Mouse (Mus musculus) liver (tissue): Measurements from ENCODE around the gene Platr17.
"Not testable (repeated sequence)": the region's sequence is repeated elsewhere in the genome, so short reads cannot be mapped to it uniquely, and the experiment has no call there.

Source experiments
- DNase-seq: peaks from one replicate; pipeline ENCODE4 v3.0.0-alpha.2; 2020; ENCODE audit warnings: mixed read lengths

Gene Platr17

DNA sequence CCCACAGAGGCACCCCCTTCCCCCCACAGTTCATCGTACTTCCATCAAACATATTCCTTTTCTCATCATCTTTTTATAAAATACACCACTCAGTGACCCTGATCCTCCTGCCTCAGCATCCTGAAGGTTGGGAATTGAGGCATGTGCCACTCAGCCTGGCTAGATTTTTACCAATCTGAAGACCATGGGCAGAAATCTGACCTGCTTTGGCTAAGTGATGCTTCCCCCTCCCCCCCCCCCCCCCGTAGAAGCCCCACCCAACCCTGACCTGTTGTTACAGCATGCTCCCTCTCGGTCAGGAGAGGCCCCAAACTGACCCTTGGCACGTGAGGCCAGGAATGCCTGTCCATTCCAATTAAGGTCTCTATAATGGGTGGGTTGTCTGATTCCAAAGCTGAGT, at the start of gene Platr17:
Gene Platr17 (plus strand): TSS at position 301 of the 400 bp plus-strand sequence.
- DNase-seq, result not testable (repeated sequence)

DNA sequence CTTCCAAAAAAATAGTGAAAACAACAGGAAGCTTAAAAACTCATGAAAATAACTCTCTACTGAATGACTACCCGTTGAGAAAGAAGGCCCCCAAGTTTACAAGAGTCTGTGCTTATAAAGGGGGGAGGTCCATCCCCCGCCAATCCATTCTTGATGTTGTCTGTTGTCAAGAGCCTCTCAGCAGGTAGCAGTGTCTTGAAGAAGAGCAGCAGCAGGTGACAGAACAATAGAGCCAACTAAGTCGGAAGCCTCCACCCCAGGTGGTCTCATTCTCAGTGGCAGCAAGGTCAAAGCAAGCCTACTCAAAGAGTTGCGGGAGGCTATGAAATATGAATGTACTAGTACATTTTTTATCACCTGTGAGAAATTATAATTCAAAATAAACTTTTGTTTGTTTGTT, 47.1 kb upstream of the Platr17 start:
- no peak for DNase-seq

GRCm38 (mm10) chr17:33865330-33866030, 39.5 kb upstream of the Platr17 start:
- peak; percentile 78 for DNase-seq

DNA sequence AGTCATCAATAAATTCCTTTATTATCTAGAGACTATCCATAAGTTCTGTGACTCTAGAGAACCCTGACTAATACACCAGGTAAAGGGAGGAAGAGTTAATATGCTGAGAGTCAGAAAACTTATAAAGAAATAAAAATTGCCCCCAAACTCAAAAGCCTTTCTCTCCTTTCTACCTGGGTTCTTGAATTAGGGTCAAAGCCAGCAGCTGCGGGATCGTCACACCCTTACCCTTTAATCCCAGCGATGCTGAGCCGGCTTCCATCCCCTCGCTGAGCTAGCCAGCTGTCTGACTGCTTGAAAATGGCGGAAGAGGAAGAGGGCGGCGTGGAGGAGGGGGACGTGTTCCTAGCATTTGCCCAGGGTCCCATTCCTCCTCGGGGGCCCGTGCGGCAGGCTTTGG, 31.4 kb upstream of the Platr17 start, which contains the start of gene Gm7029:
Gene Gm7029 (plus strand): TSS at position 301 of the 400 bp plus-strand sequence.
- not testable (repeated sequence) for DNase-seq

DNA sequence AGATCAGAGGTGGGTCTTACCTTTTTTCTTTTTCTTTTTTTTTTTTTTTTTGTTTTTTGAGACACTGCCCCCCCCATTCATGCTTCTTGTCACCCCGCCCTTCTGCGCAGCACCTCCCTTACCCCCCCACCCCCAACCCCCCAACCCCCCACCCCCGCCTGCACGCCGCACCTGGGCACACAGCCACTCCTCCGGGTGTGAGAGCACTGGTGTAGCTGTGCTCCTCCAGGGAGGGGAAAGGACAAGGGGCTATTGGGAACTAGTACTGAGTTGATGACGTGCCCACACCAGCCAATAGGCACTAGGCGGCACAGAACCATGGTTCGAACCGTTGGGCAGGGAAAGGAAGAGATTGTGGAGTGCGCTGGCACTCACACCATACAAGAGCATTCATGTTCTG, 30.5 kb upstream of the Platr17 start:
- DNase-seq, result no peak

GRCm38 (mm10) chr17:33875797-33876196, 29.1 kb upstream of the Platr17 start:
- peak; percentile 21 for DNase-seq

- not testable (repeated sequence) for DNase-seq
These were observed 20.6 kb upstream of the Platr17 start for GRCm38 (mm10) chr17:33884320-33884719.

DNA sequence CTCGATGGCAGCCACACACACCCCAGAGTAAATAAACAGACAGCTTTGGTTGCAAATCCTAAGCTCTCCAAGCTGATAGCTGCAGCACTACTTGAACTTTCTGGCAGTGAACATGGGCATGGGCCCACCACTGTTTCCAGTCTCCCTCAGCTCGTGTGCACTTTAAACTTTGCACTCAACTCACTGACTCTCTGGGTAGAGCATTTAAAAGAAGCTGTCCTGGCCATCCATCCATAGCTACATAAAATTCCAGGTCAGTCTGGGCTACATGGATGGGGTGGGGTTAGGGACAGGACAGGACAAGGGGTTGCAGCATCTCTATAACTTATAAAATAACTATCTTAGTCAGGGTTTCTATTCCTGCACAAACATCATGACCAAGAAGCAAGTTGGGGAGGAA, 17.1 kb upstream of the Platr17 start:
- DNase-seq, result not testable (repeated sequence)

DNA sequence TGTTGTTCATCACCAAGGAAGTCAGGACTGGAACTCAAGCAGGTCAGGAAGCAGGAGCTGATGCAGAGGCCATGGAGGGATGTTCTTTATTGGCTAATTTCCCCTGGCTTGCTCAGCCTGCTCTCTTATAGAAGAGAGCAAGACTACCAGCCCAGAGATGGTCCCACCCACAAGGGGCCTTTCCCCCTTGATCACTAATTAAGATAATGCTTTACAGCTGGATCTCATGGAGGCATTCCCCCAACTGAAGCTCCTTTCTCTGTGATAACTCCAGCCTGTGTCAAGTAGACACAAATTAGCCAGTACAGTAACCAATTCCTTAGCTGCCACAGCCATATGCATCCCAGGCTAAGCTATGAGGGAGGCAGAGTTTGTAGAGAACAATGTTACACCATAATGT, 16.7 kb upstream of the Platr17 start:
- not testable (repeated sequence) for DNase-seq

DNA sequence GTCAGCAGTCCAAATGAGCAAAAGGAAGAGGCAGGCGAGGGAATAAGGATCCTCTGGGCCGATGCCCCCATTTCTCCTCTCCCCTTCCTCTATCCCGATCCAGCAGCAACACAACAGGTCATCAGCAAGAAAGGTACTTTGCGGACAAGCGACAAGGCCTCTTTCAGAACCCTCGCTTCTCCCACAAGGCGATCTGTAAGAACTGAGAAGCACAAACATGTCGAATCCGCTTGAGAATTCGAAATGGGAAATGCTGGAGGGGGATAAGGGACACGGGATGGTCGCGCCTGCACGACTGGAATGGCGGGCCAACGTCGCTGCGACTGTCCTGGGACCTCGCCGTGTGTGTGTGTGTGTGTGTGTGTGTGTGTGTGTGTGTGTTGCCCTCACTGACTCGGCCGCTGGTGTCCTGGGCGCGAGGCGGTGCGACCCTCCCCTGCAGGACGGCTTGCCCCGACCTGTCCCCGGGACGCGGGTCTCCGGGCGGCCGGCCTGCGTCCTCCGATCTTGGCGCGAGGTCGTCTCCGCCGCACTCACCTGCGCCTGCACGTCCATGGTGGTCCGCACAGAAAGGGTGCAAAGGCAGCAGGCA, 14.9 kb upstream of the Platr17 start:
- DNase-seq, result not testable (repeated sequence)

- peak; percentile 98 for DNase-seq
These were observed 14.3 kb upstream of the Platr17 start, which contains the start of gene Kifc1 for GRCm38 (mm10) chr17:33890533-33891059. Kifc1 (minus strand) TSS chr17:33890661.

DNA sequence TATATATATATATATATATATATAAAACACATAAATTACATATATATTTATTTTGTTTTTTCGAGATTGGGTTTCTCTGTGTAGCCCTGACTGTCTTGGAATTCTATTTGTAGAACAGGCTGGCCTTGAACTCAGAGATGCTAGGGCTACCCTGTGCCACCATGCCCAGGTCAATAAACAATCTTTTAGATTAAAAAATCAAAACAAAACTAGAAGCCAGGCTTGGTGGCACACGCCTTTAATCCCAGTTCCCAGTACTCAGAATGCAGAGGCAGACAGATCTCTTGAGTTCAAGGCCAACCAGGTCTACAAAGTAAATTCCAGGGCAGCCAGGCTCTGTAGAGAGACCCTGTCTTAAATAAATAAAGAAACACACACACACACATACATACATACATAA, 13.6 kb upstream of the Platr17 start:
- no peak for DNase-seq

DNA sequence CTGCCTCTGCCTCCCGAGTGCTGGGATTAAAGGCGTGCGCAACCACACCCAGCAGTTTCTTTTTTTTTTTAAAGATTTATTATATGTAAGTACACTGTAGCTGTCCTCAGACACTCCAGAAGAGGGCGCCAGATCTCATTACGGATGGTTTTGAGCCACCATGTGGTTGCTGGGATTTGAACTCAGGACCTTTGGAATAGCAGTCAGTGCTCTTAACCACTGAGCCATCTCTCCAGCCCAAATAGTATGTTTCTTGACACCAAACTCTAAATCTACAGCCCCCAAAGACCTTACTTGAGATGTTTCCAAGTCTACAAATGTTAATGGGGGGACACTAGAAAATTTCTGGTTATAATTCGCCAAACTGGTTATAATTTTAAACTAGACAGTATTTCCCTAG, 13.0 kb upstream of the Platr17 start:
- DNase-seq, result not testable (repeated sequence)

DNA sequence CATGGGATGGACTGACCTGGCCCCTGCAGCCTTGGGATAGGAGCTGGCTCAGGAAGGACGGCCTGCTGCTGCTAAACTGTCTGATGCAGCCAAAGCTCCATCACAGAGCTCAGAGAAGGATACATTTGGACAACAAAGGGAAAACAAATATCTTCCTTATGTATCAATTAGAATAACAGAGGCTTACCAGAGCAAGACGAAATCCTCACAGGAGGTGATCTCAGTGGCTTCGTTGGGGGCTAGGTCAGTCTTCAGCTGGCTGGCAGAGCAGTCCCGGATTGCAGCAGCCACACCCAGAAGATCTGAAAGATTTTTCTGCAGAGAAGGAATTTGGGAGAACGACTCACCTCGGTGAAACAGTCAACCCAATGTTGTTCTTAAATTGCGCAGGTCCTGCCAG, 12.5 kb upstream of the Platr17 start:
- no peak for DNase-seq

GRCm38 (mm10) chr17:33893011-33893410, 11.9 kb upstream of the Platr17 start:
- DNase-seq, result not testable (repeated sequence)

DNA sequence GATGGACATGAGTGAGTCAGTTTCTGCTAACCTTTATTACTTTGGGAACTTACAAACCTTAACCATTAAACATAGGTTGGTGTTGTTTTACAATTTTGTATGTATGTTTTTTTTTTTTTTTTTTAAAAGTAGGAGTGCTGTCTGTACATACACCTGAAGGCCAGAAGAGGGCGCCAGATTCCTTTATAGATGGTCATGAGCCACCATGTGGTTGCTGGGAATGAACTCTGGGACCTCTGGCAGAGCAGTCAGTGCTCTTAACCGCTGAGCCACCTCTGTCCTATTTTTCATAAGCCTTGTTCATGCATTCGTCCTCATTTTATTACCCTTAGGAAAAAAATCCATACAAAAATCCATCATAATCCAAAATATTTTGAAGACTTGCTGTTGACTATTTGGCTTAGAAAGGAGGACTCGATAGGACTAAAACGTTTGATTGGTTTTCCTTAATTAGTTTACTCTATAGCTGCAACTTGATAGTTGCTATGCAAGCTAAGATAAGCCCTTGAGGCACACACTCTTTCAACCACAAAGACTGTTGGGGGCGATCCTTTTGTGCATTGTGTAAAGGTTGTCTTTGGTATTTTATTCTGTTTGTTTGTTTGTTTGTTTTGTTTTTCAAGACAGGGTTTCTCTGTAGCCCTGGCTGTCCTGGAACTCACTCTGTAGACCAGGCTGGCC, 7.7 kb upstream of the Platr17 start:
- DNase-seq, result peak; percentile 77

DNA sequence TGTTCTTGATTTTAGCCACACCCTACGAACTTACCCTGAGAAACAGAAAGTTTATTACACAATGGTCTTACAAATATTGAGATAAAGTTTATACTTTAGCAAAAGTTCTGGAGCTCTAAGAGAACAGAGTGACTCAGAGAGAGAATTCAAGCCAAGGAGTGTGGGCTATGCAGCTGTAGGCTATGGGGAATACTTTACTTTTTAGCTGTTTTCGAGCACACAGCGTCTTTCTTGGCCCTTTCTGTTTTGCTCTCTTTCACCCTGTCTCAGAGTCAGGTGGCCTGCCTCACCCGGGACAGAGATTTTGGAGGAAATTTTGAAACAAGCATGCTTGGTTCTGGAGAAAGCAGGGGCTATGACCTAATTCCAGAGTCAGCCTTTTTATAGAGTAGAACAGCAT, 6.7 kb upstream of the Platr17 start:
- DNase-seq, result not testable (repeated sequence)

GRCm38 (mm10) chr17:33899642-33900041, 5.3 kb upstream of the Platr17 start:
- DNase-seq, result peak; percentile 68

DNA sequence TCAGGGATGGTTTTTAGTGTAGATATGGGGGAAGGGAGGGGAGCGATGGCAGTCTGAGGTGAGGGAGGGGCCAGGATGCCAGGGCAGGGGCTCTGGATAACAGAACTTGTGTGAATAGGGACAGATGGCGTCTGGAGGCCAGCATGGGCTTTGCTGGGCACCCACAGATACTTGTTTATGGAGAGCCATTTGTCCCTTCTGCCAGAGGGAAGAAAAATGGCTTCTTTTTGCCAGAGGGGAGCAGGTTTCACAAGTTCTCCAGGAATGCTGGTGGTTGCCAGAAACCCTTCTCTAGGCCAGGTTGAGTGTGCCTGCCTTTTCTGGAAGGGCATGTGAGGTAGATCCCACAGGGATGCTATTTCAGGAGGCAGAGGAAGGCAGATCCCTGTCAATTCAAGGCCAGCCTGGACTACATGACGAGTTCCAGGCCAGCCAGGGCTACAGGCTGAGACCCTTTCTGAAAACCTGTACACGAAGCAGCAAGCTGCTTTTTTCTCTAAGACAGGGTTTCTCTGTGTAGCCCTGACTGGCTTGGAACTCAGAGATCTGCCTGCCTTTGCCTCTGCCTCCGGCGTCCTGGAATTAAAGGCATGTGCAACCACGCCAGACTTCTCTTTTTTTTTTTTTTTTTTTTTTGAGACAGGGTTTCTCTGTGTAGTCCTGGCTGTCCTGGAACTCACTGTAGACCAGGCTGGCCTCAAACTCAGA, 4.5 kb upstream of the Platr17 start:
- DNase-seq, result peak; percentile 58

DNA sequence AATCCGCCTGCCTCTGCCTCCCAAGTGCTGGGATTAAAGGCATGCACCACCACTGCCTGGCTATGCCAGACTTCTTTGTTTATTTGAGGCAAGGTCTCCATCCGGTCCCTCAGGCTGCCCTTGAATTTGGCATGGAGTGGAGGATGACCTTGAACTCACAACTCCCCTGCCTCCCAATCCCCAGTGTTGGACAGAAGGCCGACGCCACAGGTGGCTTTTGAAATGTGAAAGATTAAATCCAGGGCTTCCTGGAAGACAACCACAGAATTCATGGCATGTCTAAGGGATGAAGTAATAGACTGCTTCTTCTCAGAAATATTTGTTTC, 4.0 kb upstream of the Platr17 start:
- no peak for DNase-seq

DNA sequence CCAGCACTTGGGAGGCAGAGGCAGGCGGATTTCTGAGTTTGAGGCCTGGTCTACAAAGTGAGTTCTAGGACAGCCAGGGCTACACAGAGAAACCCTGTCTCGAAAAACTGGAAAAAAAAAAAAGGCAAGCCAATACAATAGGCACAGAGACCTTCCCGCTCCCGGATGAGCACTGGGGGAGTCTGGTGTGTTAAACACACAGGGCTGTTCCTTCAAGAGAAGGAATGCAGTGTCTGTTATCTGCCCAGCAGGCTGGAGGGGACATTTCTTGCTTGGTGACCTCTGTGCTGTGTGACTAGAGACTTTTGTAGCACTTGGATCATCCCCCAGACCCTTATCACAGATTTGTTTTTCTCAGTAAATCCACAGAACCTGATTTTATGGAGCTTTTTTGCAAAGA, 3.3 kb upstream of the Platr17 start:
- no peak for DNase-seq

DNA sequence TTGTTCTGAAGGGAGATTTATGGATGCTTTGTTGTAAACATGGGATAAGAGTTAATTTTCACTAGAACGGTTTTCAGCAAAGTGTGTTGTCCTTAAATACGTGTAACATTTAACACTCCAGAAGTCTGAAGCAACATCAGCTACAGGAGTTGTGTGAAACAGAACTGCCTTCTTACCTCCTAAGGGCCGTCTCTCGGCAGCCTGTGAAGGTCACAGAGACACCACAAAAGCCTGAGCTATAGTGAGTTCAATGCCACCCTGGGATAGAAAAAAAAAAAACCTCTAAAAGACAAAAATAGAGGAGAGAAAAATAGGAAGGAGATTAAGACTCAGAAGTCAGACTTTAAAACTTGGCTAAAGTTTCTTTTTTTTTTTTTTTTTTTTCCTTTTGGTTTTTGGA, 2.9 kb upstream of the Platr17 start:
- no peak for DNase-seq

DNA sequence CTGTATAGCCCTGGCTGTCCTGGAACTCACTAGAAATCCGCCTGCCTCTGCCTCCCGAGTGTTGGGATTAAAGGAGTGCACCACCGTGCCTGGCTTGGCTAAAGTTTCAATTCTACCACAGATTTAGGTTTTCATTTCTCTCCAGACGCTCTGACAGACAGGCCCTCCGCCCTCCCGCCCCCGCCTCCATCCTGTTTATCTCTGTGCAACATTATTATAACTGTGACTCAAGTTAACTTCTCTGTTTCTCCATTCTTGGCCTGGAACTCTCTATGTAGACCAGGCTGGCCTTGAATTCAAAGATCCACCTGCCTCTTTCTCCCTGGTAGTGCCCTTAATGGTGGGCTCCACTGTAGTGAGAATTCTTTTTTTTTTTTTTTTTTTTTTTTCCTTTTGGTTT, 2.4 kb upstream of the Platr17 start:
- DNase-seq, result peak; percentile 68
